Mouse (Mus musculus): ENCODE data around the gene Rpl19. TPM values are rescaled to one million over a fixed set of nuclear protein-coding genes. Genes with fewer than 3 reads are reported as not detected.

The Rpl19 gene
- polyA plus RNA-seq (2017; shearing (Covaris generic)): 1,592 TPM

GRCm38 (mm10) chr11:98026570-98027296 lies at the start of gene Rpl19:
Gene Rpl19 (plus strand): TSS chr11:98026710.

GRCm38 (mm10) chr11:97985727-97986677 lies 40.5 kb upstream of the Rpl19 start, which contains the start of gene Plxdc1:
Gene Plxdc1 (minus strand): TSS chr11:97986444.

GRCm38 (mm10) chr11:97995564-97996288 lies 30.8 kb upstream of the Rpl19 start, which contains the start of gene Arl5c:
Gene Arl5c (minus strand): TSS chr11:97996181.

GRCm38 (mm10) chr11:98022555-98023371 lies 3.7 kb upstream of the Rpl19 start, which contains the start of gene Cacnb1:
Gene Cacnb1 (minus strand): TSS chr11:98023034.

GRCm38 (mm10) chr11:98052989-98053834 lies 26.7 kb downstream of the Rpl19 start, which contains the start of gene Stac2:
Gene Stac2 (minus strand): TSS chr11:98053462.

Other genes with a start within 250 kb of the Rpl19 start
- 463 TPM for gene Rpl23, start 244.3 kb upstream of the Rpl19 start, polyA plus RNA-seq (2017; shearing (Covaris generic))
- gene Lasp1, start 227.7 kb upstream of the Rpl19 start, polyA plus RNA-seq (2017; shearing (Covaris generic)): 124 TPM
- gene B230217C12Rik, start 185.9 kb upstream of the Rpl19 start, polyA plus RNA-seq (2017; shearing (Covaris generic)): 1.3 TPM
- gene Fbxo47, start 142.6 kb upstream of the Rpl19 start, polyA plus RNA-seq (2017; shearing (Covaris generic)): 0.59 TPM
- gene Plxdc1, start 40.3 kb upstream of the Rpl19 start, polyA plus RNA-seq (2017; shearing (Covaris generic)): 2.2 TPM
- 116 TPM for gene Arl5c, start 30.5 kb upstream of the Rpl19 start, polyA plus RNA-seq (2017; shearing (Covaris generic))
- gene Cacnb1, start 3.7 kb upstream of the Rpl19 start, polyA plus RNA-seq (2017; shearing (Covaris generic)): 14.7 TPM
- 0.16 TPM for gene Stac2, start 26.8 kb downstream of the Rpl19 start, polyA plus RNA-seq (2017; shearing (Covaris generic))
- 28.8 TPM for gene Fbxl20, start 123.7 kb downstream of the Rpl19 start, polyA plus RNA-seq (2017; shearing (Covaris generic))
- gene Med1, start 166.6 kb downstream of the Rpl19 start, polyA plus RNA-seq (2017; shearing (Covaris generic)): 66.4 TPM
- 16.3 TPM for gene Cdk12, start 176.3 kb downstream of the Rpl19 start, polyA plus RNA-seq (2017; shearing (Covaris generic))

Measured in effector memory CD4-positive, alpha-beta T cell, adult 7 months (primary cell).